Mouse (Mus musculus): ENCODE results near the gene Foxq1.

GRCm38 (mm10) chr13:31534726-31535125 is 21.2 kb upstream of the Foxq1 start:
- TF ChIP-seq CTCF (IDR thresholded peaks at IDR 0.05; ENCODE audit: low read depth) (no peak), EP300 (optimal IDR thresholded peaks at IDR 0.05) (no peak)

All from stomach, postnatal 0 days (tissue).